Comparison of ENCODE assay signal across 8 mouse cellular contexts in genomic region chr12:76832704-76833103, GRCm38 (mm10). TPM values are rescaled to one million over a fixed set of nuclear protein-coding genes. Genes with fewer than 3 reads are reported as not detected.
DNase-seq lines count a peak whose midpoint lies in the region; ATAC-seq lines count a peak whose summit lies in the region.

No protein-coding gene starts in this region.

- DNase-seq in forebrain, embryonic 11.5 days (ENCODE audit: low spot score): peak; percentile 65
- DNase-seq in right cerebral cortex, postnatal 4 days: peak; percentile 28
- DNase-seq in right cerebral cortex, postnatal 25 days: no peak
- DNase-seq in embryo, embryonic 9.5 days (ENCODE audit: extremely low spot score): peak; percentile 46
- peak; percentile 71 for DNase-seq in splenic B cell, adult 2 months (ENCODE audit: low read depth, low spot score)
- DNase-seq in ovary, postnatal 14 days (ENCODE audit: low spot score): no peak

- no peak for ATAC-seq in forebrain, embryonic 11.5 days (replicated peaks; ENCODE audit: low FRiP score)
- ATAC-seq in forebrain, embryonic 13.5 days: no peak
- no peak for ATAC-seq in neural tube, embryonic 15.5 days (ENCODE audit: low FRiP score)

- H3K4me2 ChIP-seq in forebrain, embryonic 11.5 days (ENCODE audit: low read depth, low read length, severe bottlenecking): no peak overlapping the region
- no peak overlapping the region for H3K4me2 ChIP-seq in forebrain, embryonic 13.5 days
- H3K4me2 ChIP-seq in neural tube, embryonic 15.5 days: no peak overlapping the region

- H3K9ac ChIP-seq in forebrain, embryonic 11.5 days (ENCODE audit: low read length): no peak overlapping the region
- no peak overlapping the region for H3K9ac ChIP-seq in forebrain, embryonic 13.5 days
- no peak overlapping the region for H3K9ac ChIP-seq in neural tube, embryonic 15.5 days (replicated peaks)

- H3K4me3 ChIP-seq in forebrain, embryonic 11.5 days (ENCODE audit: low read depth, low read length): no peak overlapping the region
- H3K4me3 ChIP-seq in forebrain, embryonic 13.5 days: no peak overlapping the region
- no peak overlapping the region for H3K4me3 ChIP-seq in neural tube, embryonic 15.5 days (replicated peaks)

- H3K27ac ChIP-seq in forebrain, embryonic 11.5 days (ENCODE audit: low read depth, low read length): no peak overlapping the region
- H3K27ac ChIP-seq in forebrain, embryonic 13.5 days: no peak overlapping the region
- H3K27ac ChIP-seq in neural tube, embryonic 15.5 days (replicated peaks): no peak overlapping the region

- H3K36me3 ChIP-seq in forebrain, embryonic 11.5 days (ENCODE audit: control insufficient read depth, insufficient read depth, low read length): no peaks in the 10 kb centered on the region
- no peaks in the 10 kb centered on the region for H3K36me3 ChIP-seq in forebrain, embryonic 13.5 days (ENCODE audit: poor library complexity, severe bottlenecking)
- no peaks in the 10 kb centered on the region for H3K36me3 ChIP-seq in splenic B cell, adult 2 months (ENCODE audit: control insufficient read depth, insufficient read depth, low read length, poor library complexity, severe bottlenecking)
- H3K36me3 ChIP-seq in neural tube, embryonic 15.5 days: no peaks in the 10 kb centered on the region

- no peaks in the 10 kb centered on the region for H3K9me3 ChIP-seq in forebrain, embryonic 11.5 days (ENCODE audit: control insufficient read depth, low read length)
- no peaks in the 10 kb centered on the region for H3K9me3 ChIP-seq in forebrain, embryonic 13.5 days (replicated peaks)
- no peaks in the 10 kb centered on the region for H3K9me3 ChIP-seq in neural tube, embryonic 15.5 days (replicated peaks)

- no peaks in the 10 kb centered on the region for H3K27me3 ChIP-seq in forebrain, embryonic 11.5 days (ENCODE audit: control insufficient read depth, insufficient read depth, low read length)
- no peaks in the 10 kb centered on the region for H3K27me3 ChIP-seq in forebrain, embryonic 13.5 days
- no peaks in the 10 kb centered on the region for H3K27me3 ChIP-seq in splenic B cell, adult 2 months (ENCODE audit: control insufficient read depth, insufficient read depth, low read length, poor library complexity, severe bottlenecking)
- no peaks in the 10 kb centered on the region for H3K27me3 ChIP-seq in neural tube, embryonic 15.5 days (replicated peaks)

- 3% methylated on average over 3 of the region's 3 CpGs for WGBS in forebrain, embryonic 11.5 days
- WGBS in forebrain, embryonic 13.5 days: 2% methylated on average over 3 of the region's 3 CpGs
- WGBS in neural tube, embryonic 15.5 days: 7% methylated on average over 3 of the region's 3 CpGs

- H3K4me1 ChIP-seq in forebrain, embryonic 11.5 days (replicated peaks; ENCODE audit: control insufficient read depth, insufficient read depth, low read length): no peaks in the 10 kb centered on the region
- no peaks in the 10 kb centered on the region for H3K4me1 ChIP-seq in forebrain, embryonic 13.5 days
- no peaks in the 10 kb centered on the region for H3K4me1 ChIP-seq in neural tube, embryonic 15.5 days

RNA-seq across cellular contexts. Expression of gene Rab15, which starts 10.0 kb away (rescaled TPM):
- 9.3 and 11.2 TPM in 2 replicates for polyA plus RNA-seq in forebrain, embryonic 11.5 days (2014; fragmentation: Nextera tagmentation; extraction: Ambion mirVana)
- polyA plus RNA-seq in forebrain, embryonic 13.5 days (2015; fragmentation: Nextera tagmentation; extraction: Ambion mirVana): 12.3 and 14.3 TPM in 2 replicates
- 43.6 and 45.8 TPM in 2 replicates for polyA plus RNA-seq in neural tube, embryonic 15.5 days (2015; fragmentation: Nextera tagmentation; extraction: Ambion mirVana)

RNA-seq across cellular contexts. Expression of gene Gpx2, which starts 37.4 kb away (rescaled TPM):
- polyA plus RNA-seq in forebrain, embryonic 11.5 days (2014; fragmentation: Nextera tagmentation; extraction: Ambion mirVana): 0.20 TPM in 1 of 2 replicates, not detected in the other
- 0.12 TPM in 1 of 2 replicates, not detected in the other for polyA plus RNA-seq in forebrain, embryonic 13.5 days (2015; fragmentation: Nextera tagmentation; extraction: Ambion mirVana)
- polyA plus RNA-seq in neural tube, embryonic 15.5 days (2015; fragmentation: Nextera tagmentation; extraction: Ambion mirVana): 0.28 and 4.2 TPM in 2 replicates

Comparison
In these comparisons a context has a peak if more than half of its experiments do, and no peak if none do; other contexts are left out.
1. DNase-seq: peak in forebrain, embryonic 11.5 days (single experiment), right cerebral cortex, postnatal 4 days (single experiment), embryo, embryonic 9.5 days (single experiment) and splenic B cell, adult 2 months (single experiment); none in right cerebral cortex, postnatal 25 days (single experiment) and ovary, postnatal 14 days (single experiment).